Mouse (Mus musculus): ENCODE results near the gene Tasp1.

GRCm38 (mm10) chr2:140077476-140077875, 10.9 kb upstream of the Tasp1 start:
- TF ChIP-seq GATA1 (IDR thresholded peaks at IDR 0.05; ENCODE audit: borderline replicate concordance, low read length), result no peak
- TF ChIP-seq FLI1 (IDR thresholded peaks at IDR 0.05; ENCODE audit: low read length), result no peak
